Mouse (Mus musculus): Measurements from ENCODE around the gene Inpp5k. TPM values are rescaled to one million over a fixed set of nuclear protein-coding genes. Genes with fewer than 3 reads are reported as not detected.
"Not testable (repeated sequence)": the region's sequence is repeated elsewhere in the genome, so short reads cannot be mapped to it uniquely, and the experiment has no call there.

The Inpp5k gene
- polyA plus RNA-seq, 1 experiment from 2014 or later: 30.7 TPM

DNA sequence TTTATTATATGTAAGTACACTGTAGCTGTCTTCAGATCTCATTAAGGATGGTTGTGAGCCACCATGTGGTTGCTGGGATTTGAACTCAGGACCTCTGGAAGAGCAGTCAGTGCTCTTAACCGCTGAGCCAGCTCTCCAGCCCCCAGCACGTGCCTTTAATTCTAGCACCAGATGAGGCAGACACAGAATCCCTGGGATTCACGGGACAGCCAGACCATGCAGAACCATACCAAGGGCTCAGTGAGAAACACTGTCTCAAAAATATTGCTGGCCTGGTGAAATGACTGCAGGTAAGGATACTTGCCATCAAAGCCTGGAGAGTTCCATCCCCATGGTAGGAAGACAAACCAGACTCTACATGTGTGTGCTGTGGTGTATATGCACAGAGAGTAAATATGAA is 66.7 kb downstream of the Inpp5k start:
- H3K4me1 ChIP-seq (ENCODE audit: control insufficient read depth in 2 of 2, insufficient read depth in 2 of 2, low read length in 2 of 2); H3K4me2 ChIP-seq (ENCODE audit: low read length); ATAC-seq (ENCODE audit: insufficient number of reproducible peaks, insufficient read depth, low FRiP score, low read depth); H3K9me3 ChIP-seq (ENCODE audit: control insufficient read depth, low read length); H3K27me3 ChIP-seq (ENCODE audit: control insufficient read depth, insufficient read depth, low read length); H3K27ac ChIP-seq (replicated peaks in 1 of 2; ENCODE audit: control insufficient read depth in 1 of 2, insufficient read depth in 1 of 2, low read depth in 2 of 2, low read length in 2 of 2); H3K9ac ChIP-seq (ENCODE audit: low read length); H3K4me3 ChIP-seq (ENCODE audit: control insufficient read depth in 1 of 2, insufficient read depth in 1 of 2, low read depth in 1 of 2, low read length in 2 of 2): not testable (repeated sequence)
- peaks cover 99% of the 10 kb centered on the region for H3K36me3 ChIP-seq (ENCODE audit: control insufficient read depth, insufficient read depth, low read length)
- WGBS: 94% methylated on average over 3 of the region's 3 CpGs

Other genes with a start within 250 kb of the Inpp5k start
- 27.8 and 32.4 TPM in 2 replicates for gene Serpinf1, start 208.3 kb upstream of the Inpp5k start, polyA plus RNA-seq (2014; fragmentation: Nextera tagmentation; extraction: Ambion mirVana)
- gene Serpinf2, start 191.4 kb upstream of the Inpp5k start, polyA plus RNA-seq (2014; fragmentation: Nextera tagmentation; extraction: Ambion mirVana): not detected in 2 replicates
- 3.1 and 3.7 TPM in 2 replicates for gene Wdr81, start 176.3 kb upstream of the Inpp5k start, polyA plus RNA-seq (2014; fragmentation: Nextera tagmentation; extraction: Ambion mirVana)
- 10.3 and 13.4 TPM in 2 replicates for gene Tlcd2, start 169.3 kb upstream of the Inpp5k start, polyA plus RNA-seq (2014; fragmentation: Nextera tagmentation; extraction: Ambion mirVana)
- 46.8 and 48.2 TPM in 2 replicates for gene Prpf8, start 144.2 kb upstream of the Inpp5k start, polyA plus RNA-seq (2014; fragmentation: Nextera tagmentation; extraction: Ambion mirVana)
- gene Rilp, start 120.9 kb upstream of the Inpp5k start, polyA plus RNA-seq (2014; fragmentation: Nextera tagmentation; extraction: Ambion mirVana): 5.7 and 6.4 TPM in 2 replicates
- gene Scarf1, start 117.4 kb upstream of the Inpp5k start, polyA plus RNA-seq (2014; fragmentation: Nextera tagmentation; extraction: Ambion mirVana): 9.7 and 11.3 TPM in 2 replicates
- gene Slc43a2, start 99.3 kb upstream of the Inpp5k start, polyA plus RNA-seq (2014; fragmentation: Nextera tagmentation; extraction: Ambion mirVana): 1.9 and 2.7 TPM in 2 replicates
- gene Pitpna, start 42.9 kb upstream of the Inpp5k start, polyA plus RNA-seq (2014; fragmentation: Nextera tagmentation; extraction: Ambion mirVana): 76.7 and 83.2 TPM in 2 replicates
- 47.5 and 49.6 TPM in 2 replicates for gene Myo1c, start 19.5 kb downstream of the Inpp5k start, polyA plus RNA-seq (2014; fragmentation: Nextera tagmentation; extraction: Ambion mirVana)
- gene Crk, start 48.3 kb downstream of the Inpp5k start, polyA plus RNA-seq (2014; fragmentation: Nextera tagmentation; extraction: Ambion mirVana): 86.0 and 88.2 TPM in 2 replicates
- 712 and 732 TPM in 2 replicates for gene Ywhae, start 101.9 kb downstream of the Inpp5k start, polyA plus RNA-seq (2014; fragmentation: Nextera tagmentation; extraction: Ambion mirVana)
- 0.09 and 0.22 TPM in 2 replicates for gene Doc2b, start 165.1 kb downstream of the Inpp5k start, polyA plus RNA-seq (2014; fragmentation: Nextera tagmentation; extraction: Ambion mirVana)

All from heart, embryonic 14.5 days (tissue).